Mouse (Mus musculus) limb, embryonic 10.5 days (tissue): ENCODE data around the gene Otog. TPM values are rescaled to one million over a fixed set of nuclear protein-coding genes. Genes with fewer than 3 reads are reported as not detected.

Source experiments
- DNase-seq: peaks from one replicate; pipeline ENCODE4 v3.0.0-alpha.2; 2017; ENCODE audit warnings: low spot score
- H3K27ac ChIP-seq: fragments of 300-500 bp; sonication (generic); 2 replicates; pipeline ENCODE4 v1.5.1; 2016; ENCODE audit warnings: mild to moderate bottlenecking
- H3K27me3 ChIP-seq: fragments of 300-500 bp; sonication (generic); 2 replicates; pipeline ENCODE4 v1.6.1; 2016; ENCODE audit warnings: low read depth, mild to moderate bottlenecking; ENCODE audit not compliant: poor library complexity, severe bottlenecking
- H3K36me3 ChIP-seq: fragments of 300-500 bp; sonication (generic); 2 replicates; pipeline ENCODE4 v1.6.1; 2016; ENCODE audit warnings: mild to moderate bottlenecking, moderate library complexity
- H3K4me1 ChIP-seq: fragments of 300-500 bp; sonication (generic); 2 replicates; pipeline ENCODE4 v1.6.1; 2016
- H3K4me3 ChIP-seq: fragments of 300-500 bp; sonication (generic); 2 replicates; pipeline ENCODE4 v1.5.1; 2016; ENCODE audit warnings: mild to moderate bottlenecking, moderate library complexity
- H3K9me3 ChIP-seq: fragments of 300-500 bp; sonication (generic); replicated peaks from 2 replicates; pipeline ENCODE4 v1.6.1; 2016; ENCODE audit warnings: mild to moderate bottlenecking
- WGBS: fragments of 180-500 bp; shearing (Covaris S2); methylation state at CpG from one replicate; pipeline ENCODE4 v1.1.7; 2016; 5-methylcytosine and 5-hydroxymethylcytosine counted together
- polyA plus RNA-seq: library from polyadenylated mRNA; unstranded; fragments of >200 nt; fragmentation: Nextera tagmentation; extraction: Ambion mirVana; gene quantifications from 2 replicates; pipeline ENCODE4 v1.2.1, GENCODE M21; 2016

Gene Otog
- 0.01 TPM in 1 of 2 replicates, not detected in the other for polyA plus RNA-seq

DNA sequence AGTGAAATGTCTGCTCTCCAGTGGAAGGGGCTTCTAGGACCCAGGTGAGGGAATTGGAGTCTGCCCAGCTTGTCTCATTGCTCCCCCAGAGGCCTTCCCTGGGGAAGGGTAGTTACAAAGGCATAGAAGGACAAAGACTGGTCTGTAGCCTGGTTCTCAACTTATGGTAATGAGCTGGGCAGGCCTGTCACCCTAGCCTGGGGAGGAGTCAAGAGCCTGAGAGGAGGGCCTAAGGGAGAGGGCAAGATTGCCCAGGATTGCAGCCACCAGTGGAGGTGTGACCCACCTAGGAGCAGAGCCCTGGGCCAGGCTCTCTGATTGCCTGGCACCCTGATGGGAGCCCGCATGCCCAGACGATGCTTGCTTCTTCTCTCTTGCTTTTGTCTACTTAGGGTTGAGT, at the start of gene Otog:
Otog (plus strand) TSS at position 292 of the 400 bp plus-strand sequence.
- DNase-seq: no peak
- Histone ChIP-seq H3K27ac (no peak within 1 kb of the TSS), H3K27me3 (peaks cover 13% of the 10 kb centered on the region), H3K4me3 (no peak within 1 kb of the TSS), H3K9me3 (no peaks in the 10 kb centered on the region), H3K36me3 (no peaks in the 10 kb centered on the region), H3K4me1 (peaks cover 36% of the 10 kb centered on the region)
- 22% methylated on average over 2 of the region's 2 CpGs for WGBS

DNA sequence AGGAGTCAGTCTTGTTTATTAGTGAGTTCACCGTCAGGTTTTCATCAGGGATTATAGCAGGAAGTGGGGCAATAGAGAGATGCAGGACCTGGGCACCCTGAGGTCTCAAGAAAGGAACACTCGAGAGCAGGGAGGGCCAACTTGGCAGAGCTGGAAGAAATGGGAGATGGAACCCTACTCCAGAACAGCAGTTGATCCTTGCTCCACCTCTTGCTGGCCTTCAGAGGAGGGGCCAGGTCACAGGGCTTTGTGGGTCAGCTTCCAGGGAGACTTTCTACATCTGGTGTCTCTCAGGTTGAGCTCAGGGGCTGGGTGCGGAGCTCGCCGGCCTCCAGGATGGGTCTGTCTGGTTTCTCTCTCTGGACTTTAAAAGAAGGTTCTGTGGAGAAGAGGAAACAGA, 45.4 kb upstream of the Otog start:
- no peaks in the 10 kb centered on the region for H3K4me1 ChIP-seq
- H3K4me3 ChIP-seq: no peak overlapping the region
- WGBS: 84% methylated on average over 5 of the region's 5 CpGs
- H3K27me3 ChIP-seq: no peaks in the 10 kb centered on the region
- no peak overlapping the region for H3K27ac ChIP-seq
- no peaks in the 10 kb centered on the region for H3K36me3 ChIP-seq
- no peak for DNase-seq
- H3K9me3 ChIP-seq: no peaks in the 10 kb centered on the region

DNA sequence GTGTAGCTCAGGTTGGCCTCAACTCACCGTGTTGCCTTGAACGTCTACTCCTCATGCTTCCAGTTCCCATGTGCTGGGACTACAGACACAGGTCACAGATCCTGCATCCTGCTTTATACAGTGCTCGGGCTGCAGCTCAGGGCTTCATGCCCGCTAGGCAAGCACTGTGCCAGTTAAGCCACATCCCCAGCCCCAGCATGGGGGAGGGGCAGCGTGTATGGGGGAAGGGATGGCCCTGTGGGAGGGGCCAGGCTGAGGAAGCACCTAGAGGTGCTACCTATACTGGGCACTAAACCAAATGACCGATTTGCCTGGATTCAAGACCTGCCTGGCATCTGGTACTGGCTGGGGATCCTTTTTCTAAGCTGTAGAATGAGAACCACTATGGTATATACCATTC, 40.8 kb upstream of the Otog start:
- H3K4me1 ChIP-seq: peaks cover 24% of the 10 kb centered on the region
- H3K4me3 ChIP-seq: no peak overlapping the region
- DNase-seq: no peak
- no peaks in the 10 kb centered on the region for H3K36me3 ChIP-seq
- WGBS: 71% methylated on average over 6 of the region's 6 CpGs
- no peak overlapping the region for H3K27ac ChIP-seq
- no peaks in the 10 kb centered on the region for H3K9me3 ChIP-seq
- H3K27me3 ChIP-seq: no peaks in the 10 kb centered on the region

DNA sequence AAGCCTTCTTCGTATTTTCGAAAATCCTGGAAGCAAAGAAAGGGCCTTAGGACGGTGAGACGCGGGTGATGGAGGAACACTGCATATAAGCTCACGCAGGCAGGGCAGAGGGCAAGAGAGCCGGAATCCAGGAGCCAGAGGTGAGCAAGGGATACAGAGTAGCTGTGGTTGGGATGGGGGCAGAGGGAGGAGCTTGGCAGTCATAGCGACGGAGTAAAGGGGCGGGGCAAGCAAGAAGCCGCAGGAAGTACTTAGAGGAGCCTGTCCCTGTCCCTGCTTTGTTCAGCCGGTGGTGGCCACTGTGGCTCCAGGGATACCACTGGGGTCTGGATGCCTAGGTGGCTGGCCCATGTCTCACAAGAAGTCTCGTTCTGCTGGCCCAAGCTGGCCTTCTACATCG, 39.1 kb upstream of the Otog start:
- H3K27me3 ChIP-seq: no peaks in the 10 kb centered on the region

DNA sequence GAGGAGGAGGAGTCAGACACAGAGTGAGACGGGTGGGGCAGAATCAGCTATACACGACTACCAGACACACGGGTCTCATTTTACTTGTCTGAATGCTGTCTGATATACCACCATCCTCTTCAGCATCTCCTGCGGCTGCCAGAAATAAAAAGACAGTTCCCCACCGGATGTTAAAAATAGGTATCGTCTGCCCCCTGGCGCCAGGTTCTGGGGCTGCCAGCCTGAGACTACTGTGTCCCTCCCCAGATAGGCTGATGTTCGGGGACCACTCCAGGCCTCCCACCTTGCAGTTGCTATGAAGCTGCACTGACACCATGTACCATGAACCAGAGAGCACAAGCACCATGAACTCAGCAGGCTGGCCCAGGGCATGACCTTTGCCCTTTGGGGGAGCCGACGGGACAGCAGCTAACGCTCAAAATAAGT, 36.7 kb upstream of the Otog start:
- H3K36me3 ChIP-seq: no peaks in the 10 kb centered on the region
- 47% methylated on average over 11 of the region's 11 CpGs for WGBS
- DNase-seq: peak; percentile 67
- H3K27me3 ChIP-seq: no peaks in the 10 kb centered on the region
- no peaks in the 10 kb centered on the region for H3K9me3 ChIP-seq
- H3K4me1 ChIP-seq: peaks cover 24% of the 10 kb centered on the region
- no peak overlapping the region for H3K27ac ChIP-seq
- no peak overlapping the region for H3K4me3 ChIP-seq

More for the DNA sequence above, 39.1 kb upstream of the Otog start:
- peaks cover 24% of the 10 kb centered on the region for H3K4me1 ChIP-seq
- H3K27ac ChIP-seq: peak overlapping the region; percentile 77
- DNase-seq: peak; percentile 70
- peak overlapping the region; percentile 34 for H3K4me3 ChIP-seq
- WGBS: 11% methylated on average over 14 of the region's 14 CpGs
- H3K36me3 ChIP-seq: no peaks in the 10 kb centered on the region
- no peaks in the 10 kb centered on the region for H3K9me3 ChIP-seq

DNA sequence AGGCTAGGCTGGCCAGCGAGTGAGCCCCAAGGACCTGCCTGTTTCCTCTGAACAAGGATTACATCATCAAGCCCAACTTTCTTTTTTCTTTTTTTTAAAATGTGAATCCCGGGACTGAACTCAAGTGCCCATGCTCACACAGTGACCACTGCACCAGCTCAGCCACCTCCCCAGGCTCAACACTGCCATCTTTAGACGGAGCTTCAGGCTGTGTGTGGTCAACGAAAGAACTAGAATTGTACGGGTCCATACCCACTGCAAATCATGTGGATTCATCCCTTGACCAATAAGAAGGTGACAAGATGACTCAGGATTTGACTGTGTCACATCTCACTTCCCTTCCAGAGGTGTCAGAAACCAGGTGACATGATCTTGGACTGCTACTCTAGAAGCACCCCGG, 36.0 kb upstream of the Otog start:
- no peak overlapping the region for H3K27ac ChIP-seq
- H3K9me3 ChIP-seq: no peaks in the 10 kb centered on the region
- H3K4me3 ChIP-seq: no peak overlapping the region
- 76% methylated on average over 6 of the region's 6 CpGs for WGBS
- H3K27me3 ChIP-seq: no peaks in the 10 kb centered on the region
- no peak for DNase-seq
- H3K36me3 ChIP-seq: no peaks in the 10 kb centered on the region
- peaks cover 24% of the 10 kb centered on the region for H3K4me1 ChIP-seq

DNA sequence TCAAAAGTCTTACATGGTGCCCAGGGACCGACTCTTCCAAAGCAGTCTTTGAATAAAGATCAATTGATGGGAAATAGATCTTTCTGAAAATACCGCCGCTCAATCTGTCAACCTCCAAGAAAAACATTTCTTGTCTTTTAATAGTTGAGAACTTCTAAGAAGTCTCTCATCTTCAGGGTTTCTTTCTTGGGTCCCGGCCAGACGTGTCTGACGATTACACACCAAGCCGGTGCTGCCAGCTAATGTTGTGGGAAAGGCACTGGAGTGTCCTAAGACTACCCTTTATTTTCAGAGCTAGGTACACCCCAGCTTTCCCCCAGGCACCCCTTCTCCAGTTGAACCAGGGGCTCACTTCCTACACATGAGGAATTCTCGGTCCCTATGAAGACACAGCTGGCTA, 32.7 kb upstream of the Otog start:
- no peaks in the 10 kb centered on the region for H3K36me3 ChIP-seq
- no peaks in the 10 kb centered on the region for H3K27me3 ChIP-seq
- DNase-seq: no peak
- no peaks in the 10 kb centered on the region for H3K9me3 ChIP-seq
- no peak overlapping the region for H3K4me3 ChIP-seq
- 93% methylated on average over 8 of the region's 8 CpGs for WGBS
- H3K27ac ChIP-seq: no peak overlapping the region
- H3K4me1 ChIP-seq: peaks cover 6% of the 10 kb centered on the region

DNA sequence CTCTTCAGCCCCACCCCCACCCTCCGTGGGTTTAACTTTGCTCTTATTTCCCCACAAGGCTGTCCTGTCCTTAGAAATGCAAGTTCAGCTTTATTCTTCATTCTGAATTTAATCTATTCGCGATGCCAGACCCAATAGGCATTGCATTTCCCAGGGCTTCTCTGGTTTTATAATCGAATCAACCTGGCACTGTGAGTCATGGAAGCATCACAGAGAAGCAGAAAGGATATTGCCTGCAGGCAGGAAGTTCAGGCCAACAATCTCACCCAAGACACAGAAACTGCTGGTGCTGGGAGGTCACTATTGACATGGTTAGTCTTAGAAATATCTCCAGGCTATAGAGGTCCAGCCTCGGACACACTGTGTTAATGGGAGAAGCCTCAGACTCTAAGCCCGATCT, 30.5 kb upstream of the Otog start:
- Histone ChIP-seq H3K27me3 (no peaks in the 10 kb centered on the region), H3K4me1 (no peaks in the 10 kb centered on the region), H3K9me3 (no peaks in the 10 kb centered on the region), H3K36me3 (no peaks in the 10 kb centered on the region), H3K4me3 (no peak overlapping the region), H3K27ac (no peak overlapping the region)
- 85% methylated on average over 6 of the region's 6 CpGs for WGBS
- DNase-seq: no peak

GRCm38 (mm10) chr7:46216481-46216880, 24.3 kb upstream of the Otog start:
- peaks cover 5% of the 10 kb centered on the region for H3K4me1 ChIP-seq
- no peak overlapping the region for H3K4me3 ChIP-seq
- no peak overlapping the region for H3K27ac ChIP-seq
- WGBS: 77% methylated on average over 2 of the region's 2 CpGs
- H3K27me3 ChIP-seq: peaks cover 18% of the 10 kb centered on the region
- DNase-seq: no peak
- no peaks in the 10 kb centered on the region for H3K9me3 ChIP-seq
- no peaks in the 10 kb centered on the region for H3K36me3 ChIP-seq

DNA sequence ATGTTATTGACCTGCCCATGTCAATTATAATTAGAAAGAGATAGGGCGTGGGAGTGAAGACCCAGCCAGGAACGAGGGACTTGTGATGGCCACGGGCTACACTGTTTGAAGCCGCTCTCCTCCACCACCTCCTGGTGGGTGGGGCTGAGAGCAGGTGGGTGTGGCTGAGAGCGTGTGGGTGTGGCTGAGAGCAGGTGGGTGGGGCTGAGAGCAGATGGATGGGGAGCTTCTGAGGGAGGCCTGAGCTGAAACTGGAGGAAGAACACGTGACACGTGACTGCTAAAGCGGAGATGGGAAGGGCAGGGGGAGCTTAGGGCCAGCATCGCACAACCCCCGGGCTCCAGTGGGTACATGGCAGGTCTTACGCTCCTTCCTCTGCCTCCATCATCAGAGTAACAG, 22.4 kb upstream of the Otog start:
- Histone ChIP-seq H3K4me1 (peaks cover 5% of the 10 kb centered on the region), H3K4me3 (no peak overlapping the region), H3K9me3 (no peaks in the 10 kb centered on the region), H3K27ac (no peak overlapping the region), H3K27me3 (peaks cover 18% of the 10 kb centered on the region), H3K36me3 (no peaks in the 10 kb centered on the region)
- WGBS: 9% methylated on average over 11 of the region's 11 CpGs
- DNase-seq: peak; percentile 47

DNA sequence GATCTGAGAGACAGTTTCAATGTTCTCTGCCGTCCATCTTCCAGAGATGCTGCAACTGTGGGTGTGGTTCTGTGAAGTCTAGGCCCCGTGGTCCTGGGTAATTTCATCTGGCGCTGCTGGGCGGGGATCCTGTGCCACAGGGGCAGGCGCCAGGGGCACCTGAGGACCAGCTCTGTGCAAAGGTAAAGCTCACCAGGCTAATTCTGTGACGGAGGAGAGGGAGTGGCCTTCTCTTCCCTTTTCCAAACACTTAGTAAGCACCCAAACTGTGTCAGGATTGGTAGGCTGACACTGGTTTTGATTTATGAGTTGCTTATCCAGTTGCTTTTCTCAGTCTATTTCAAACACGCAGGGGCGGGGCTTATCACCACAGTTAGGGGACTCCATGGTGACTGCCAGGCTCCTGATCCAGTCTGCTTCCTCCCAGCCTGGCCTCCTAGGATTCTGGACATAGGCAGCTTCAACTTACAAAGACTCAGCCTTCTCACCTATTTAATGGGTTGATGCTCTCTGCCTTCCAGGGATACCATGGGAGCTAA, 20.1 kb upstream of the Otog start:
- Histone ChIP-seq H3K4me1 (peaks cover 5% of the 10 kb centered on the region), H3K27ac (no peak overlapping the region), H3K27me3 (peaks cover 18% of the 10 kb centered on the region), H3K9me3 (no peaks in the 10 kb centered on the region), H3K4me3 (no peak overlapping the region), H3K36me3 (no peaks in the 10 kb centered on the region)
- WGBS: 74% methylated on average over 8 of the region's 8 CpGs
- DNase-seq: no peak

DNA sequence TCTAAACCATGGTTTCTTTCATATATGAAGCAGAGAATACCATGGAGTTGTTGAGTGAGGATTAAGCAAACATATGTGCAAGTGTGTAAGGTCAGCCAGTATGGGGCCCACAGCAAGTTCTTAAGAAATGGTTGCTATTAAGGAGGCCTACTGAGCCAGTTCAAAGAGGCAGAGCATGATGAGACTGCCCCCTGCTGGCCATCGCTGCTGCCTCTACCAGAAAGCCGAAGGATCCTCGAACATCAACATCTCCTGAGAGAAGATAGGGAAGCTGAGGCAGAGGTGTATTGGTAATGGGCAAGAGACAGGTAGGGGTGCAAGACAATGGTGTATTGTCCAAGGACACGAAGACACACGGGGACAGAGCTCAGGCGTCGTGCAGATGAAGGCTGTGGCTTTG, 14.5 kb upstream of the Otog start:
- DNase-seq: peak; percentile 82
- 22% methylated on average over 7 of the region's 7 CpGs for WGBS
- H3K27me3 ChIP-seq: 0 out of 2 replicates have a peak, but pooled peaks cover 12% of the 10 kb centered on the region
- no peaks in the 10 kb centered on the region for H3K4me1 ChIP-seq
- H3K27ac ChIP-seq: no peak overlapping the region
- no peaks in the 10 kb centered on the region for H3K36me3 ChIP-seq
- H3K4me3 ChIP-seq: no peak overlapping the region
- no peaks in the 10 kb centered on the region for H3K9me3 ChIP-seq

DNA sequence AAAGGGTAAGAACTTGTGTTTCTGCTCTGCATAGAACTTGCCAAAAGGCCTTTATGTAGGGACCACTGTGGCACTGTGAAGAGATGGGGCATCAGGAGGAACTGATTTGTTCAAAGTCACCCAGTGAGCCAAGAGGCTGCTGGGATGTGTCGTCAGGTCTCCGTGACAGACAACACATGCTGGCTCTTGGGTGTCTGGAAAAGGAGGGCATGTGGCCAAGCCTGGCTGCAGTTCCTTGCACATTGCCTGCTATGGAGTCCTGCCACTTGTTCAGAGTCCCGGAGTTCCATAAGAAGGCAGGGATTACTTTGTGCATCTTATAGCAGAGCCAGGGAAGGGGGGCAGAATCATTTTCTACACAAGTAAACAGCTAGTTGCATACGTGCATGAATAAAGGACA, 13.9 kb upstream of the Otog start:
- H3K4me1 ChIP-seq: no peaks in the 10 kb centered on the region
- 0 out of 2 replicates have a peak, but pooled peaks cover 12% of the 10 kb centered on the region for H3K27me3 ChIP-seq
- H3K27ac ChIP-seq: no peak overlapping the region
- H3K36me3 ChIP-seq: no peaks in the 10 kb centered on the region
- H3K4me3 ChIP-seq: no peak overlapping the region
- no peak for DNase-seq
- 79% methylated on average over 4 of the region's 4 CpGs for WGBS
- no peaks in the 10 kb centered on the region for H3K9me3 ChIP-seq

- peaks cover 37% of the 10 kb centered on the region for H3K4me1 ChIP-seq
- no peak for DNase-seq
- H3K36me3 ChIP-seq: no peaks in the 10 kb centered on the region
- 0 out of 2 replicates have a peak overlapping the region, but pooled peaks have one; percentile 10 for H3K4me3 ChIP-seq
- no peaks in the 10 kb centered on the region for H3K9me3 ChIP-seq
- 74% methylated on average over 18 of the region's 18 CpGs for WGBS
- H3K27ac ChIP-seq: 0 out of 2 replicates have a peak overlapping the region, but pooled peaks have one; percentile 19
- H3K27me3 ChIP-seq: peaks cover 13% of the 10 kb centered on the region
These were observed 4.8 kb upstream of the Otog start for GRCm38 (mm10) chr7:46235948-46236347.
